Mouse (Mus musculus) embryonic fibroblast, embryonic 13.5 days (primary cell): ENCODE measurements around the gene Podxl2.

ENCODE experiments used
- CTCF ChIP-seq: IDR thresholded peaks from 2 replicates; pipeline ENCODE4 v1.5.1; 2011; ENCODE audit warnings: mild to moderate bottlenecking, control low read depth, low read length, moderate library complexity, borderline replicate concordance; ENCODE audit not compliant: insufficient read depth
- POLR2A ChIP-seq: IDR thresholded peaks from 2 replicates; pipeline ENCODE4 v1.6.1; 2011; ENCODE audit warnings: low read depth, mild to moderate bottlenecking, control low read depth, low read length, moderate library complexity

- TF ChIP-seq POLR2A (no peak), CTCF (no peak)
These were observed 2.0 kb downstream of the Podxl2 start for GRCm38 (mm10) chr6:88872811-88873210.
